Mouse (Mus musculus) midbrain, embryonic 12.5 days (tissue): ENCODE results near the gene Peli2. TPM values are rescaled to one million over a fixed set of nuclear protein-coding genes. Genes with fewer than 3 reads are reported as not detected.

Source experiments
- ATAC-seq: fragments of 200-750 bp; cut with Nextera tagmentation; 2 replicates; pipeline ENCODE4 v1.8.0; 2017; ENCODE audit warnings: low read depth, moderate TSS enrichment, moderate library complexity; ENCODE audit not compliant: low FRiP score
- H3K27ac ChIP-seq: fragments of 300-500 bp; sonication (generic); replicated peaks from 2 replicates; pipeline ENCODE4 v1.5.1; 2016; ENCODE audit warnings: mild to moderate bottlenecking
- H3K27me3 ChIP-seq: fragments of 300-500 bp; sonication (generic); 2 replicates; pipeline ENCODE4 v1.6.1; 2016; ENCODE audit warnings: mild to moderate bottlenecking
- H3K36me3 ChIP-seq: fragments of 300-500 bp; sonication (generic); 2 replicates; pipeline ENCODE4 v1.6.1; 2016
- H3K4me1 ChIP-seq: fragments of 300-500 bp; sonication (generic); 2 replicates; pipeline ENCODE4 v1.6.1; 2016
- H3K4me2 ChIP-seq: fragments of 300-500 bp; sonication (generic); replicated peaks from 2 replicates; pipeline ENCODE4 v1.6.1; 2016; ENCODE audit warnings: mild to moderate bottlenecking, moderate library complexity
- H3K4me3 ChIP-seq: fragments of 300-500 bp; sonication (generic); 2 replicates; pipeline ENCODE4 v1.5.1; 2016; ENCODE audit warnings: mild to moderate bottlenecking
- H3K9ac ChIP-seq: fragments of 300-500 bp; sonication (generic); replicated peaks from 2 replicates; pipeline ENCODE4 v1.6.1; 2016; ENCODE audit warnings: mild to moderate bottlenecking, moderate library complexity
- H3K9me3 ChIP-seq: fragments of 300-500 bp; sonication (generic); 2 replicates; pipeline ENCODE4 v1.6.1; 2016; ENCODE audit warnings: mild to moderate bottlenecking
- WGBS: fragments of 180-500 bp; shearing (Covaris S2); methylation state at CpG from one replicate; pipeline ENCODE4 v1.1.7; 2016; 5-methylcytosine and 5-hydroxymethylcytosine counted together
- polyA plus RNA-seq: library from polyadenylated mRNA; unstranded; fragments of >200 nt; fragmentation: Nextera tagmentation; extraction: Ambion mirVana; gene quantifications from 2 replicates; pipeline ENCODE4 v1.2.1, GENCODE M21; 2016

Gene Peli2
- polyA plus RNA-seq, 1 experiment from 2014 or later: 15.9 TPM

- no peaks in the 10 kb centered on the region for H3K9me3 ChIP-seq
- no peak overlapping the region for H3K9ac ChIP-seq
- no peak for ATAC-seq
- no peak overlapping the region for H3K4me3 ChIP-seq
- no peaks in the 10 kb centered on the region for H3K4me1 ChIP-seq
- no peak overlapping the region for H3K27ac ChIP-seq
- H3K36me3 ChIP-seq: no peaks in the 10 kb centered on the region
- no peaks in the 10 kb centered on the region for H3K27me3 ChIP-seq
- WGBS: 89% methylated on average over 7 of the region's 7 CpGs
- H3K4me2 ChIP-seq: no peak overlapping the region
Observed at GRCm38 (mm10) chr14:48241335-48241734, 120.7 kb downstream of the Peli2 start.

GRCm38 (mm10) chr14:48246236-48246635, 125.6 kb downstream of the Peli2 start:
- H3K4me3 ChIP-seq: no peak overlapping the region
- H3K4me2 ChIP-seq: no peak overlapping the region
- no peaks in the 10 kb centered on the region for H3K36me3 ChIP-seq
- no peaks in the 10 kb centered on the region for H3K9me3 ChIP-seq
- no peak overlapping the region for H3K27ac ChIP-seq
- H3K27me3 ChIP-seq: no peaks in the 10 kb centered on the region
- WGBS: 65% methylated on average over 3 of the region's 3 CpGs
- ATAC-seq: 0 out of 2 replicates have a peak, but pooled peaks have one; percentile 27
- H3K9ac ChIP-seq: no peak overlapping the region
- no peaks in the 10 kb centered on the region for H3K4me1 ChIP-seq

GRCm38 (mm10) chr14:48246963-48247362, 126.3 kb downstream of the Peli2 start:
- 91% methylated on average over 9 of the region's 9 CpGs for WGBS
- H3K4me2 ChIP-seq: no peak overlapping the region
- H3K4me3 ChIP-seq: no peak overlapping the region
- H3K36me3 ChIP-seq: no peaks in the 10 kb centered on the region
- H3K27me3 ChIP-seq: no peaks in the 10 kb centered on the region
- H3K27ac ChIP-seq: no peak overlapping the region
- no peak overlapping the region for H3K9ac ChIP-seq
- H3K9me3 ChIP-seq: no peaks in the 10 kb centered on the region
- peaks cover 4% of the 10 kb centered on the region; the same call in 1 of the 2 replicates for H3K4me1 ChIP-seq
- ATAC-seq: no peak

GRCm38 (mm10) chr14:48249459-48249858, 128.8 kb downstream of the Peli2 start:
- H3K27me3 ChIP-seq: no peaks in the 10 kb centered on the region
- WGBS: 96% methylated on average over 2 of the region's 2 CpGs
- H3K9ac ChIP-seq: no peak overlapping the region
- H3K9me3 ChIP-seq: no peaks in the 10 kb centered on the region
- H3K27ac ChIP-seq: no peak overlapping the region
- no peak overlapping the region for H3K4me3 ChIP-seq
- ATAC-seq: no peak
- H3K36me3 ChIP-seq: peaks cover 12% of the 10 kb centered on the region
- peaks cover 4% of the 10 kb centered on the region; the same call in 1 of the 2 replicates for H3K4me1 ChIP-seq
- H3K4me2 ChIP-seq: no peak overlapping the region

GRCm38 (mm10) chr14:48249909-48250308, 129.3 kb downstream of the Peli2 start:
- Histone ChIP-seq H3K27ac (no peak overlapping the region), H3K9ac (no peak overlapping the region), H3K4me3 (no peak overlapping the region), H3K4me1 (peaks cover 4% of the 10 kb centered on the region; the same call in 1 of the 2 replicates), H3K4me2 (no peak overlapping the region), H3K36me3 (peaks cover 12% of the 10 kb centered on the region), H3K9me3 (no peaks in the 10 kb centered on the region), H3K27me3 (no peaks in the 10 kb centered on the region)
- ATAC-seq: no peak
- WGBS: 90% methylated on average over 9 of the region's 9 CpGs

- Histone ChIP-seq H3K27me3 (no peaks in the 10 kb centered on the region), H3K9me3 (no peaks in the 10 kb centered on the region), H3K9ac (no peak overlapping the region), H3K4me2 (no peak overlapping the region), H3K36me3 (peaks cover 15% of the 10 kb centered on the region), H3K4me3 (no peak overlapping the region), H3K27ac (no peak overlapping the region), H3K4me1 (peaks cover 4% of the 10 kb centered on the region; the same call in 1 of the 2 replicates)
- peak; percentile 85 for ATAC-seq
- WGBS: 42% methylated on average over 9 of the region's 9 CpGs
Observed at GRCm38 (mm10) chr14:48251381-48251979, 130.9 kb downstream of the Peli2 start.

GRCm38 (mm10) chr14:48253183-48253582, 132.6 kb downstream of the Peli2 start:
- 79% methylated on average over 10 of the region's 10 CpGs for WGBS
- H3K4me2 ChIP-seq: no peak overlapping the region
- H3K4me1 ChIP-seq: peaks cover 4% of the 10 kb centered on the region; the same call in 1 of the 2 replicates
- H3K27me3 ChIP-seq: no peaks in the 10 kb centered on the region
- H3K27ac ChIP-seq: no peak overlapping the region
- ATAC-seq: no peak
- H3K9ac ChIP-seq: no peak overlapping the region
- peaks cover 16% of the 10 kb centered on the region for H3K36me3 ChIP-seq
- no peaks in the 10 kb centered on the region for H3K9me3 ChIP-seq
- no peak overlapping the region for H3K4me3 ChIP-seq

GRCm38 (mm10) chr14:48254696-48255095, 134.1 kb downstream of the Peli2 start:
- H3K9me3 ChIP-seq: no peaks in the 10 kb centered on the region
- peaks cover 4% of the 10 kb centered on the region; the same call in 1 of the 2 replicates for H3K4me1 ChIP-seq
- no peak overlapping the region for H3K4me3 ChIP-seq
- no peak overlapping the region for H3K4me2 ChIP-seq
- no peak overlapping the region for H3K9ac ChIP-seq
- H3K27me3 ChIP-seq: no peaks in the 10 kb centered on the region
- no peak overlapping the region for H3K27ac ChIP-seq
- H3K36me3 ChIP-seq: peaks cover 16% of the 10 kb centered on the region
- 95% methylated on average over 8 of the region's 8 CpGs for WGBS
- ATAC-seq: no peak

- WGBS: 66% methylated on average over 5 of the region's 5 CpGs
- no peak overlapping the region for H3K4me2 ChIP-seq
- no peak overlapping the region for H3K4me3 ChIP-seq
- no peaks in the 10 kb centered on the region for H3K27me3 ChIP-seq
- peaks cover 4% of the 10 kb centered on the region; the same call in 1 of the 2 replicates for H3K4me1 ChIP-seq
- H3K27ac ChIP-seq: no peak overlapping the region
- H3K9ac ChIP-seq: no peak overlapping the region
- no peak for ATAC-seq
- H3K36me3 ChIP-seq: peaks cover 16% of the 10 kb centered on the region
- no peaks in the 10 kb centered on the region for H3K9me3 ChIP-seq
Observed at GRCm38 (mm10) chr14:48255290-48255689, 134.7 kb downstream of the Peli2 start.

GRCm38 (mm10) chr14:48257759-48258158, 137.1 kb downstream of the Peli2 start:
- H3K9me3 ChIP-seq: no peaks in the 10 kb centered on the region
- H3K4me2 ChIP-seq: no peak overlapping the region
- 83% methylated on average over 7 of the region's 7 CpGs for WGBS
- peaks cover 10% of the 10 kb centered on the region for H3K36me3 ChIP-seq
- H3K27ac ChIP-seq: no peak overlapping the region
- no peak overlapping the region for H3K4me3 ChIP-seq
- H3K27me3 ChIP-seq: no peaks in the 10 kb centered on the region
- no peak for ATAC-seq
- no peaks in the 10 kb centered on the region; the same call in 1 of the 2 replicates for H3K4me1 ChIP-seq
- H3K9ac ChIP-seq: no peak overlapping the region

GRCm38 (mm10) chr14:48258696-48259366, 138.2 kb downstream of the Peli2 start:
- Histone ChIP-seq H3K36me3 (peaks cover 4% of the 10 kb centered on the region; the same call in 1 of the 2 replicates), H3K9ac (no peak overlapping the region), H3K27ac (no peak overlapping the region), H3K4me3 (no peak overlapping the region), H3K4me1 (no peaks in the 10 kb centered on the region; the same call in 1 of the 2 replicates), H3K9me3 (no peaks in the 10 kb centered on the region), H3K4me2 (no peak overlapping the region), H3K27me3 (no peaks in the 10 kb centered on the region)
- no peak for ATAC-seq
- WGBS: 86% methylated on average over 10 of the region's 10 CpGs

GRCm38 (mm10) chr14:48263146-48263545, 142.5 kb downstream of the Peli2 start:
- no peaks in the 10 kb centered on the region for H3K9me3 ChIP-seq
- no peak overlapping the region for H3K4me3 ChIP-seq
- no peak overlapping the region for H3K9ac ChIP-seq
- 95% methylated on average over 4 of the region's 4 CpGs for WGBS
- H3K27ac ChIP-seq: no peak overlapping the region
- no peak overlapping the region for H3K4me2 ChIP-seq
- H3K36me3 ChIP-seq: no peaks in the 10 kb centered on the region
- no peaks in the 10 kb centered on the region for H3K4me1 ChIP-seq
- ATAC-seq: no peak
- no peaks in the 10 kb centered on the region for H3K27me3 ChIP-seq
